Mouse (Mus musculus) embryo, embryonic 9.5 days (tissue): ENCODE measurements at regions not wholly inside any gene's neighbourhood (a gene's known extent, or its start where the extent isn't known, plus 50 kb on each side); places are given as distances from the start of the nearest gene placed in this dataset.
A peak's percentile ranks its signal among the peaks of the same experiment; 100 is the strongest.

Source experiments
- DNase-seq: peaks from one replicate; pipeline ENCODE4 v3.0.0-alpha.2; 2017; ENCODE audit errors: extremely low spot score

DNA sequence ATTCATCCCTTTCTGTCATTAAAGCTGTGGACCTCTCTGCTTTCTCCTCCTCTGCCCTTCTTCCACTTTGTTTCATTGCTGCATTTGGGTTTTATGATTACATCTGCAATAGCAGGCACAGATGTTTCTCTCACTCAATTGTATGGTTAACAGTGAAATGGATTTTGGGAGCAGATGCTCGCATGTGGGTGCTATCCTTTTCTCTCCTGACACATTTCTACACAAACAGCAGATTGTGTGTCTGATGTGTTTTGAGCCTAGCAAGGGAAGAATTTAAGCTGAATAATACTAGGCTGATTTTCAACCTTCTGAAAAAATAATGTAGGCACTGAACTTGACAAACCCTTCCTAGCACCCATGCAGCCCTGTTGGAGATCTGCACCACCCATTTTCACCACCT lies 56.9 kb upstream of the Ldoc1 start:
- no peak for DNase-seq

DNA sequence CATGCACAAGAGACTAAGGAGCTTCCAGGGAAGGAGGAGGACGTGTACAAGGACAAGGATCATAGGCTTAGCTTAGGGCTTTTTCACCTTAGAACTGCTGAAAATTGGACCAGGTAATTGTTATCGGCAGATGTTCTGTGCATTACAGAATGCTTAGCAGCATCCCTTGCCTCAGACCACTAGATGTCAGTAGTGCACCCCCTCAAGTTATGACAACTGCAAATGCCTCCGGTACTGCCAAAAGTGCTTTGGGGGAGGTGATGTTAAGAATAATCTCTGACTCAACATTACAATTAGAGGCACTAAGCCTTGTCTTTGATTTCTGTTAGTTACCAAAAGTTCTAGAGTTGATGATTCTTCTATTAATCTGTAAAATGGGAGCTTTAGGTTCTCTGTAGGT lies 56.2 kb upstream of the Ldoc1 start:
- DNase-seq = peak; percentile 2
